Mouse (Mus musculus): ENCODE measurements at regions not wholly inside any gene's neighbourhood (a gene's known extent, or its start where the extent isn't known, plus 50 kb on each side); places are given as distances from the start of the nearest gene placed in this dataset.
A peak's percentile ranks its signal among the peaks of the same experiment; 100 is the strongest.

GRCm38 (mm10) chr15:5355332-5355731, 111.3 kb upstream of the Ptger4 start:
- no peak for DNase-seq

- DNase-seq, result no peak
Measured at GRCm38 (mm10) chr15:5354328-5354727, 110.3 kb upstream of the Ptger4 start.

GRCm38 (mm10) chr15:5348881-5349280, 104.9 kb upstream of the Ptger4 start:
- DNase-seq, result no peak

GRCm38 (mm10) chr15:5347674-5348073, 103.7 kb upstream of the Ptger4 start:
- peak; percentile 8 for DNase-seq

- DNase-seq, result no peak
Measured at GRCm38 (mm10) chr15:5346955-5347354, 103.0 kb upstream of the Ptger4 start.

- peak; percentile 4 to 14 for DNase-seq
Measured at GRCm38 (mm10) chr15:5343794-5344193, 99.8 kb upstream of the Ptger4 start.

GRCm38 (mm10) chr15:5335528-5336268, 91.7 kb upstream of the Ptger4 start:
- DNase-seq, result no peak

- no peak for DNase-seq
Measured at GRCm38 (mm10) chr15:5326996-5327395, 83.0 kb upstream of the Ptger4 start.

- DNase-seq, result no peak
Measured at GRCm38 (mm10) chr15:5321691-5322090, 77.7 kb upstream of the Ptger4 start.

- DNase-seq, result peak in 1 of 2 experiments; percentile 13
Measured at GRCm38 (mm10) chr15:5312231-5312630, 68.2 kb upstream of the Ptger4 start.

- no peak for DNase-seq
Measured at GRCm38 (mm10) chr15:5310035-5310434, 66.0 kb upstream of the Ptger4 start.

GRCm38 (mm10) chr15:5302403-5302802, 58.4 kb upstream of the Ptger4 start:
- no peak for DNase-seq

GRCm38 (mm10) chr15:5299807-5300206, 55.8 kb upstream of the Ptger4 start:
- peak; percentile 16 to 34 for DNase-seq

GRCm38 (mm10) chr15:5296949-5297348, 53.0 kb upstream of the Ptger4 start:
- DNase-seq, result no peak

Data from kidney, postnatal 36 days (tissue).